Mouse (Mus musculus) MEL (cell line): ENCODE data around the gene Sgf29. TPM values are rescaled to one million over a fixed set of nuclear protein-coding genes. Genes with fewer than 3 reads are reported as not detected.

Experiments used
- DNase-seq: peaks from one replicate; pipeline ENCODE4 v3.0.0; 2011; ENCODE audit warnings: low read depth, low spot score
- H3K27ac ChIP-seq: 2 replicates; pipeline ENCODE4 v1.5.1; 2012; ENCODE audit warnings: low read depth, mild to moderate bottlenecking, control low read depth, low read length, moderate library complexity; ENCODE audit not compliant: control insufficient read depth
- H3K27me3 ChIP-seq, 2 experiments: fragments of 150-350 bp in 1 of 2; sonication (generic) in 1 of 2; 2 replicates each; pipeline ENCODE4 v1.6.1; 2012; ENCODE audit warnings: low read length in 2 of 2, mild to moderate bottlenecking in 2 of 2, improper control_type of control experiment in 1 of 2, moderate library complexity in 1 of 2; ENCODE audit not compliant: insufficient read depth in 2 of 2, control insufficient read depth in 1 of 2
- H3K36me3 ChIP-seq, 2 experiments: 2 replicates each; pipeline ENCODE4 v1.6.1; 2012 to 2014; ENCODE audit warnings: low read length in 2 of 2, improper control_type of control experiment in 1 of 2, inconsistent platforms in 1 of 2, mild to moderate bottlenecking in 1 of 2; ENCODE audit not compliant: insufficient read depth in 2 of 2, control insufficient read depth in 1 of 2
- H3K4me1 ChIP-seq, 2 experiments: fragments of 150-350 bp in 1 of 2; sonication (generic) in 1 of 2; 2 replicates each; pipeline ENCODE4 v1.6.1; 2012; ENCODE audit warnings: low read length in 2 of 2, improper control_type of control experiment in 1 of 2, mild to moderate bottlenecking in 1 of 2; ENCODE audit not compliant: insufficient read depth in 2 of 2, control insufficient read depth in 1 of 2
- H3K4me3 ChIP-seq, 2 experiments: fragments of 150-350 bp in 1 of 2; sonication (generic) in 1 of 2; 2 replicates each; pipeline ENCODE4 v1.5.1; 2012; ENCODE audit warnings: low read depth in 2 of 2, low read length in 2 of 2, mild to moderate bottlenecking in 2 of 2, moderate library complexity in 2 of 2, control low read depth in 1 of 2, improper control_type of control experiment in 1 of 2; ENCODE audit not compliant: control insufficient read depth in 1 of 2, insufficient read depth in 1 of 2
- H3K79me2 ChIP-seq: 2 replicates; pipeline ENCODE4 v1.6.1; 2012; ENCODE audit warnings: mild to moderate bottlenecking, low read length, moderate library complexity; ENCODE audit not compliant: control insufficient read depth, poor library complexity, insufficient read depth
- H3K9ac ChIP-seq: 2 replicates; pipeline ENCODE4 v1.6.1; 2012; ENCODE audit warnings: low read depth, mild to moderate bottlenecking, control low read depth, low read length, moderate library complexity; ENCODE audit not compliant: control insufficient read depth, poor library complexity, severe bottlenecking
- H3K9me3 ChIP-seq: fragments of 150-350 bp; sonication (generic); replicated peaks from 2 replicates; pipeline ENCODE4 v1.6.1; 2012; ENCODE audit warnings: mild to moderate bottlenecking, low read length, improper control_type of control experiment, moderate library complexity; ENCODE audit not compliant: insufficient read depth
- BHLHE40 ChIP-seq: IDR thresholded peaks from 2 replicates; pipeline ENCODE4 v1.6.1; 2012; ENCODE audit warnings: low read depth, mild to moderate bottlenecking, inconsistent platforms, low read length, improper control_type of control experiment, borderline replicate concordance
- CHD2 ChIP-seq: IDR thresholded peaks from 2 replicates; pipeline ENCODE4 v1.6.1; 2011; ENCODE audit warnings: low read length, improper control_type of control experiment
- CTCF ChIP-seq, 3 experiments: IDR thresholded peaks in 2 of 3; conservative IDR thresholded peaks in 1 of 3; 2 replicates each; pipeline ENCODE4 v1.5.1; 2011 to 2012; ENCODE audit warnings: low read length in 3 of 3, low read depth in 2 of 3, mild to moderate bottlenecking in 2 of 3, improper control_type of control experiment in 1 of 3, inconsistent platforms in 1 of 3, mixed read lengths in 1 of 3, moderate library complexity in 1 of 3; ENCODE audit not compliant: control insufficient read depth in 1 of 3, insufficient read depth in 1 of 3, poor library complexity in 1 of 3, severe bottlenecking in 1 of 3
- ELF1 ChIP-seq: IDR thresholded peaks from 2 replicates; pipeline ENCODE4 v1.6.1; 2014; ENCODE audit warnings: low read depth, mild to moderate bottlenecking, inconsistent platforms, low read length, improper control_type of control experiment, moderate library complexity
- EP300 ChIP-seq, 2 experiments: IDR thresholded peaks; 2 replicates each; pipeline ENCODE4 v1.6.1; 2011; ENCODE audit warnings: improper control_type of control experiment in 2 of 2, low read length in 2 of 2, low read depth in 1 of 2, mild to moderate bottlenecking in 1 of 2
- HCFC1 ChIP-seq: IDR thresholded peaks from 2 replicates; pipeline ENCODE4 v1.6.1; 2012; ENCODE audit warnings: low read depth, mild to moderate bottlenecking, inconsistent platforms, low read length, improper control_type of control experiment, moderate library complexity
- MEF2A ChIP-seq: IDR thresholded peaks from 2 replicates; pipeline ENCODE4 v1.6.1; 2014; ENCODE audit warnings: low read depth, mild to moderate bottlenecking, inconsistent platforms, low read length, improper control_type of control experiment; ENCODE audit not compliant: poor library complexity, insufficient replicate concordance, severe bottlenecking; ENCODE audit errors: extremely low read depth
- MXI1 ChIP-seq: IDR thresholded peaks from 2 replicates; pipeline ENCODE4 v1.6.1; 2011; ENCODE audit warnings: mild to moderate bottlenecking, low read depth, low read length, improper control_type of control experiment
- NELFE ChIP-seq: IDR thresholded peaks from 2 replicates; pipeline ENCODE4 v1.6.1; 2011; ENCODE audit warnings: low read depth, low read length, improper control_type of control experiment
- POLR2A ChIP-seq, 2 experiments: IDR thresholded peaks; 2 replicates each; pipeline ENCODE4 v1.6.1; 2011 to 2012; ENCODE audit warnings: low read length in 2 of 2, mild to moderate bottlenecking in 2 of 2, control low read depth in 1 of 2, improper control_type of control experiment in 1 of 2, low read depth in 1 of 2, moderate library complexity in 1 of 2; ENCODE audit not compliant: control insufficient read depth in 1 of 2, insufficient read depth in 1 of 2, poor library complexity in 1 of 2
- RAD21 ChIP-seq: IDR thresholded peaks from 2 replicates; pipeline ENCODE4 v1.6.1; 2011; ENCODE audit warnings: mild to moderate bottlenecking, low read depth, low read length, improper control_type of control experiment
- RCOR1 ChIP-seq: IDR thresholded peaks from 2 replicates; pipeline ENCODE4 v1.6.1; 2012; ENCODE audit warnings: low read depth, mild to moderate bottlenecking, inconsistent platforms, low read length, improper control_type of control experiment
- SMC3 ChIP-seq: IDR thresholded peaks from 2 replicates; pipeline ENCODE4 v1.6.1; 2011; ENCODE audit warnings: low read depth, low read length, improper control_type of control experiment
- TAL1 ChIP-seq: IDR thresholded peaks from 2 replicates; pipeline ENCODE4 v1.6.1; 2012; ENCODE audit warnings: mild to moderate bottlenecking, inconsistent platforms, low read length, moderate library complexity, mixed read lengths
- TCF12 ChIP-seq: IDR thresholded peaks from 2 replicates; pipeline ENCODE4 v1.6.1; 2014; ENCODE audit warnings: low read depth, mild to moderate bottlenecking, inconsistent platforms, low read length, improper control_type of control experiment, moderate library complexity
- UBTF ChIP-seq: IDR thresholded peaks from 2 replicates; pipeline ENCODE4 v1.6.1; 2012; ENCODE audit warnings: low read depth, mild to moderate bottlenecking, inconsistent platforms, low read length, improper control_type of control experiment, moderate library complexity, borderline replicate concordance; ENCODE audit not compliant: insufficient read depth
- USF1 ChIP-seq: IDR thresholded peaks from 2 replicates; pipeline ENCODE4 v1.6.1; 2014; ENCODE audit warnings: low read depth, mild to moderate bottlenecking, inconsistent platforms, low read length, improper control_type of control experiment, moderate library complexity
- ZC3H11A ChIP-seq: IDR thresholded peaks from 2 replicates; pipeline ENCODE4 v1.6.1; 2012; ENCODE audit warnings: low read depth, mild to moderate bottlenecking, inconsistent platforms, low read length, improper control_type of control experiment
- ZKSCAN1 ChIP-seq: IDR thresholded peaks from 2 replicates; pipeline ENCODE4 v1.6.1; 2012; ENCODE audit warnings: low read depth, mild to moderate bottlenecking, inconsistent platforms, low read length, improper control_type of control experiment, moderate library complexity
- ZNF384 ChIP-seq: IDR thresholded peaks from 2 replicates; pipeline ENCODE4 v1.6.1; 2012; ENCODE audit warnings: low read depth, mild to moderate bottlenecking, inconsistent platforms, low read length, improper control_type of control experiment
- polyA plus RNA-seq, 2 experiments: library from polyadenylated mRNA; stranded (reverse) in 1 of 2; unstranded in 1 of 2; fragments of >175 nt in 1 of 2; fragments of >200 nt in 1 of 2; gene quantifications; 2 replicates each; pipeline versions ENCODE4 v1.2.1 to v1.2.4; 2012; ENCODE audit warnings: low replicate concordance in 2 of 2, low read depth in 1 of 2; ENCODE audit not compliant: insufficient read length in 2 of 2, insufficient read depth in 1 of 2, missing spikeins in 1 of 2
- total RNA-seq: library from RNA; depleted of rRNA; stranded (reverse); fragments of 300-350 nt; gene quantifications from 2 replicates; pipeline ENCODE4 v1.2.3, GENCODE M21; 2012

The Sgf29 gene
- total and polyA plus RNA-seq, 3 experiments, result 81.7 to 117 TPM; not detected in 1

DNA sequence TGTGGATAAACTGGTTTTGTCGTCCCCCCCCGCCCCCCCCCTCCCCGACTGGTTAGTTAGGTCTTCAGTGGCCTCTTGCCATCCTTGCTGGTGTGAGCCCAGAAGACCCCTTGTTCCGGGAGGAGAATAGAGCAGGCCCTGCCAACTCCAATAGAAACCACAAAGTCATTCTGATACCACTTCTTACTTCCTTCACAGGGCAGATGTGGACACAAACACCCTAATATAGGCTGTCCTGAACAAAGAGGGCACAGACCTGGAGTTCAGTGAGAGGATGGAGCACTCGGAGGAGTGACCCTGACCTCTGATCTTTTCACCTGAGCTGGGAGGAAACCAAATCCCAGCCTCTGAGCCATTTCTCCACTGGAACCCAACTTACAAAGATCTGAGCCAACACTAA is 47.2 kb upstream of the Sgf29 start:
- peaks cover 0 to 7% of the 10 kb centered on the region in 2 experiments; a peak in 2 of 4 replicates for H3K36me3 ChIP-seq
- no peak overlapping the region for H3K27ac ChIP-seq
- peaks cover 4 to 8% of the 10 kb centered on the region in 2 experiments for H3K4me1 ChIP-seq
- no peaks in the 10 kb centered on the region for H3K79me2 ChIP-seq
- H3K27me3 ChIP-seq, result no peaks in the 10 kb centered on the region
- no peak overlapping the region for H3K9ac ChIP-seq
- H3K9me3 ChIP-seq, result no peaks in the 10 kb centered on the region
- TF ChIP-seq ZC3H11A (no peak), SMC3 (no peak), MEF2A (no peak), HCFC1 (no peak), USF1 (no peak), BHLHE40 (no peak), NELFE (no peak)
- H3K4me3 ChIP-seq, result no peak overlapping the region
- DNase-seq, result no peak

DNA sequence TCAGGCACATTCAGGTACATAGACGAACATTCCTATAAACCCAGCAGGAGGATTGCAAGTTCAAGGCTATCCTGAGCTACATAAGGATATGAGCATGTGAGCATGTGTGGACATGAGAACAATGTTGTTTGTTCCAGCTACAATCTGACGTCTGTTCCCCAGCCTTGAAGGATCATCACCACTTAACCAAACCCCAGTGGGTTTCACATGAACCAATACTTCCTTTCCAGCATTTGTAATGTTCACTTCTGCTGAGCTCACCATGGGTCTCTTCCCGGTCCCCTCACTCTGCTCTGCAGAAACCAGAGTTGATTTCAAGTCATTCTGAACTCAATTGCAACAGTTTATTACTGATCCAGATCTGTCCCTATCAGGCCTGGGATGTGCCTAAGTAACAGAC is 46.5 kb upstream of the Sgf29 start:
- Histone ChIP-seq H3K4me3 (no peak overlapping the region), H3K27me3 (no peaks in the 10 kb centered on the region), H3K79me2 (no peaks in the 10 kb centered on the region), H3K9me3 (no peaks in the 10 kb centered on the region), H3K4me1 (peaks cover 4 to 8% of the 10 kb centered on the region in 2 experiments)
- TF ChIP-seq ELF1 (no peak), MEF2A (no peak), POLR2A (IDR thresholded peaks at IDR 0.05; ENCODE audit: control insufficient read depth in 1 of 2, insufficient read depth in 1 of 2, low read depth in 1 of 2, low read length in 2 of 2, poor library complexity in 1 of 2) (no peak), CTCF (IDR thresholded peaks at IDR 0.05 in 2 of 3, conservative IDR thresholded peaks at IDR 0.05 in 1 of 3; ENCODE audit: control insufficient read depth in 1 of 3, insufficient read depth in 1 of 3, low read depth in 2 of 3, low read length in 3 of 3, poor library complexity in 1 of 3, severe bottlenecking in 1 of 3) (no peak), EP300 (IDR thresholded peaks at IDR 0.05; ENCODE audit: low read depth in 1 of 2, low read length in 2 of 2) (no peak), CHD2 (no peak), BHLHE40 (no peak), RCOR1 (no peak), ZC3H11A (no peak), HCFC1 (no peak), ZKSCAN1 (no peak), UBTF (no peak), ZNF384 (no peak), TAL1 (no peak), MXI1 (no peak), TCF12 (no peak), RAD21 (no peak)
- TF ChIP-seq, all 39 proteins: peak for 0
- no peak for DNase-seq
- Histone ChIP-seq H3K9ac (no peak overlapping the region), H3K36me3 (peaks cover 0 to 7% of the 10 kb centered on the region in 2 experiments; a peak in 2 of 4 replicates), H3K27ac (no peak overlapping the region)
